Mouse (Mus musculus) left cerebral cortex, adult 11 months (tissue): Measurements from ENCODE around the gene Tgfbi.

Experiments used
- DNase-seq: peaks from one replicate; pipeline ENCODE4 v3.0.0; 2022; ENCODE audit warnings: low spot score

Gene Tgfbi

GRCm38 (mm10) chr13:56597831-56598612 lies 11.3 kb upstream of the Tgfbi start:
- DNase-seq: no peak

- no peak for DNase-seq
These were observed 9.8 kb upstream of the Tgfbi start for GRCm38 (mm10) chr13:56599511-56599910.

GRCm38 (mm10) chr13:56600216-56600890 lies 9.0 kb upstream of the Tgfbi start:
- no peak for DNase-seq

GRCm38 (mm10) chr13:56601199-56601598 lies 8.1 kb upstream of the Tgfbi start:
- DNase-seq: no peak

GRCm38 (mm10) chr13:56605503-56605902 lies 3.8 kb upstream of the Tgfbi start:
- no peak for DNase-seq

GRCm38 (mm10) chr13:56606724-56607123 lies 2.6 kb upstream of the Tgfbi start:
- no peak for DNase-seq

GRCm38 (mm10) chr13:56607225-56607624 lies 2.1 kb upstream of the Tgfbi start:
- no peak for DNase-seq

- no peak for DNase-seq
These were observed 1.5 kb upstream of the Tgfbi start for GRCm38 (mm10) chr13:56607846-56608245.

- DNase-seq: no peak
These were observed 1.8 kb downstream of the Tgfbi start for GRCm38 (mm10) chr13:56611129-56611528.

GRCm38 (mm10) chr13:56611741-56612140 lies 2.4 kb downstream of the Tgfbi start:
- no peak for DNase-seq

GRCm38 (mm10) chr13:56612331-56612730 lies 3.0 kb downstream of the Tgfbi start:
- DNase-seq: no peak

- no peak for DNase-seq
These were observed 4.2 kb downstream of the Tgfbi start for GRCm38 (mm10) chr13:56613366-56613998.

GRCm38 (mm10) chr13:56614768-56615167 lies 5.4 kb downstream of the Tgfbi start:
- DNase-seq: no peak

GRCm38 (mm10) chr13:56615223-56615622 lies 5.9 kb downstream of the Tgfbi start:
- no peak for DNase-seq

GRCm38 (mm10) chr13:56615864-56616263 lies 6.5 kb downstream of the Tgfbi start:
- no peak for DNase-seq

GRCm38 (mm10) chr13:56616386-56616785 lies 7.1 kb downstream of the Tgfbi start:
- no peak for DNase-seq

- no peak for DNase-seq
These were observed 7.9 kb downstream of the Tgfbi start for GRCm38 (mm10) chr13:56617197-56617596.

GRCm38 (mm10) chr13:56622201-56622757 lies 13.0 kb downstream of the Tgfbi start:
- no peak for DNase-seq

GRCm38 (mm10) chr13:56626524-56626923 lies 17.2 kb downstream of the Tgfbi start:
- DNase-seq: no peak

- DNase-seq: no peak
These were observed 20.8 kb downstream of the Tgfbi start for GRCm38 (mm10) chr13:56630081-56630480.

GRCm38 (mm10) chr13:56630552-56630951 lies 21.2 kb downstream of the Tgfbi start:
- DNase-seq: no peak

GRCm38 (mm10) chr13:56631332-56631731 lies 22.0 kb downstream of the Tgfbi start:
- DNase-seq: no peak

GRCm38 (mm10) chr13:56634139-56634615 lies 24.9 kb downstream of the Tgfbi start:
- DNase-seq: no peak
